Mouse (Mus musculus): ENCODE results near the gene Gm17364. TPM values are rescaled to one million over a fixed set of nuclear protein-coding genes. Genes with fewer than 3 reads are reported as not detected.
"Not testable (repeated sequence)": the region's sequence is repeated elsewhere in the genome, so short reads cannot be mapped to it uniquely, and the experiment has no call there.

The Gm17364 gene
- total RNA-seq (2021): not detected
- long read RNA-seq, experiment 1, partial matches to known transcripts: 0 of 3 reads
- long read RNA-seq, experiment 1, other reads (novel, unspliced or antisense): 3 of 3 reads
- long read RNA-seq, experiment 2, partial matches to known transcripts: 0 of 4 reads
- long read RNA-seq, experiment 2, other reads (novel, unspliced or antisense): 4 of 4 reads

DNA sequence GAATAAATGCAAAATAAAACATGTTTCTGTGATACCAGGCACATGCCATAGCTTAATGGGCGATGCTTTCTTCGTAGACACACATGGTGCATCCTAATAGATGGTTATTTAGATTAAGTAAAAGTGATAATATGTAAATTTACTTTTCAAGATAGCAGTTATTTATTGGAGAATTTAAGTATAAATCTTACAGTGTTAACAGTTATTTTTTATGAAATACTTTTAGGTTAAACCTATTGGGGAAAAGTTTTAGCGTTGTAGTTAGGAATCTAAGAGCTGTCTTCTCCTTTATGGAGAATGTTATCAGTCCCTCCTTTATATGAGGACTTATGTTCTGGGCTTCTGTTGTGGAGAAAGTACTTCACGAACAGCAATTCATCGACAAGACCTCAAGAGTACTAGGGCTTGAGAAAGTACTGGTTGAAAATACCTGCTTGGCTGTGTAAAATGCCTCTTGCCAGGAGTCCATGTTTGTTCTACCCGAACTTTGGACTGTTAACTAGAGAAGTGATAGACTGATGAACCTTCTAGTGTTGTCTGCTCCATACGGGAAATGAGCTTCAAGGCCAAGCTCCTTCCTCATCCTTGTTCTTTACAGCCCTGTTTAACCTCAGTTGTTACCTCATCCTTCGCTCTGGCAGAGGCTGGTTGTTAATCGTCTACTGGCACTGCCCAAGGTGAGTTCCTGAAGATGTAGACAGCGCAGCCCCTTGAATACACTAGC is at the start of gene Gm17364:
TSS of gene Gm17364 (minus strand) at position 51 of the 724 bp plus-strand sequence.
- no peak for DNase-seq (ENCODE audit: low spot score in 2 of 2)

- DNase-seq (ENCODE audit: low spot score in 2 of 2): no peak
Observed at GRCm38 (mm10) chr13:41321433-41321832, 47.7 kb upstream of the Gm17364 start.

GRCm38 (mm10) chr13:41320749-41321148 is 47.0 kb upstream of the Gm17364 start:
- no peak for DNase-seq (ENCODE audit: low spot score in 2 of 2)

DNA sequence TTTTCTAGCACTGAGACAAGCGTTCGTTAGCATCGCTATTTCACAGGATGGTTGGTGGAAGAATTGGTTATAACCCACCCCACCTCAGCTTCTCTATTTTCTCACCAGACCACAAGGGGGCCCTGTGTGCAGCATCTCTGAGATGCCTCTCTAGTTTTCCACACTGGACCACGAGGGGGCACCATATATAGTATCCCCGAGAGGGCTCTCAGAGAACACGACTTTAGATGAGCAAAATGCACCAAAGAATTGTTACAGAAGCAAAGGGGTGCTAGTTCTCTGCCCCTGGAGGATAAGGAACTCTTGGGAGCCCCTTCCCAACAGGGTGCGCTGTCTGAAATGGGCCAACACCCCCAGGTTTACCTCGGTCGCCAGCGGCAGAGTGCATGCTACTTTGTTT is 28.9 kb upstream of the Gm17364 start:
- DNase-seq (ENCODE audit: low spot score in 2 of 2): peak; percentile 76 to 83

- no peak for DNase-seq (ENCODE audit: low spot score in 2 of 2)
Observed at GRCm38 (mm10) chr13:41300037-41300436, 26.3 kb upstream of the Gm17364 start.

DNA sequence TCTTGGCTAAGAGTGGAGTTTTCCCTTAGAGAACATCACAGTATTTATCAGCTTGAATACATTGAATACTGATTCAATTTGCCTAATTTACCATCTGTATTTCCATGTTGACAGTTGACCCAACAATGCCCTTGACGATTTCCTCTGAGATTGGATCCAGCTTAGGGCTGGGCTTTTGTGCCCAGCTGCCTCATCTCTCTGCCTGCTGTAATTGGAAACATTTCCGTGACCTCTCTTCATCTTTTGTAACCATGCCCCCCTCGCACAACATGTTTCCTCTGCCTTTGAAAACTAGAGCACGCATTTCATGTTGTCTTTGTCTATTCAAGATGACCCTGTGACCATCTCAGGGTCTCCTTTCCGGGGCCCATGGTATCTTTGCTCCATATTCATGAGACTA is 25.2 kb upstream of the Gm17364 start:
- DNase-seq (ENCODE audit: low spot score in 2 of 2): no peak

DNA sequence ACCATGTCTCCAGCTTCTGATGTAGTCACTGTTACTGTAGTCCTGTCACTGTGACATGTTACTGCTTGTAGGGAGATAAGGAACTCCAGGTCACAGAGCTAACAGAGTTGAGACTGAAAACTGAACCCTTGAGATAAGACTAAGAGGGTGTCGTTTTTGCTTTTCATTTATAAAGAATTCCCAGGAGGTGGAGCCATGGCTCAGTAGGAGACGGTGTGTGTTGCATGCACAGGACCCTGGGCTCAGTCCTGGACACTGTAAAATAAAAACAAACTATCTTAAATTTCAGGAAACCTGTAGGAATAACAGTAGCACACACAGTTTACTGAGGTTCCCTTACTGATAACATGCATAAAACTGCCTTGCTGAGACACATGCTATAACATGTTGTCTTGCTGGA is 24.8 kb upstream of the Gm17364 start:
- DNase-seq (ENCODE audit: low spot score in 2 of 2): no peak

GRCm38 (mm10) chr13:41296396-41296795 is 22.6 kb upstream of the Gm17364 start:
- no peak for DNase-seq (ENCODE audit: low spot score in 2 of 2)

GRCm38 (mm10) chr13:41295886-41296285 is 22.1 kb upstream of the Gm17364 start:
- no peak for DNase-seq (ENCODE audit: low spot score in 2 of 2)

GRCm38 (mm10) chr13:41293595-41293994 is 19.8 kb upstream of the Gm17364 start:
- no peak for DNase-seq (ENCODE audit: low spot score in 2 of 2)

DNA sequence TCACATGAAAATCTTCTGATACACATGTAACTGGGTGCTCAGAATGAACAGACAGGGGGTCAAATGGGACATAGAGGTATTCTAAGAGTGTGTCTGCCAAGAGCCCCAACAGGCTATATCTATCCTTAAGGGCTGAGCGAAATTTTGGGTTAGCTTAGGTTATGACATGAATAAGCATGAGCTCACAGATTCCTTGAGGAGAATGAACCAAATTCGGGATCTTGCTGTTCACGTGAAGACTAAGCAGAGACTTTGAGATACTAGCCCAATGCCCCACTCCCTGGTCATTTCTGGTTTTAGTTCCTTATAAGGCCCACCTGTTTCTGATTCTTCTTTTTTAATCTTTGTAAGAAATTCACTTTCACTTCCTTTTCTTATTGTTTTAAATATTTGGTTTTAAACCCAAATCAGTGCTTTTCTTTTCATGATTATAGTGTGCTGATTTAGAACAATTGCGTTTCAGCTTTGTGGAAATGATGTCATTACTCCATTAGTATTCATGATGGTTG is 17.7 kb upstream of the Gm17364 start:
- no peak for DNase-seq (ENCODE audit: low spot score in 2 of 2)

DNA sequence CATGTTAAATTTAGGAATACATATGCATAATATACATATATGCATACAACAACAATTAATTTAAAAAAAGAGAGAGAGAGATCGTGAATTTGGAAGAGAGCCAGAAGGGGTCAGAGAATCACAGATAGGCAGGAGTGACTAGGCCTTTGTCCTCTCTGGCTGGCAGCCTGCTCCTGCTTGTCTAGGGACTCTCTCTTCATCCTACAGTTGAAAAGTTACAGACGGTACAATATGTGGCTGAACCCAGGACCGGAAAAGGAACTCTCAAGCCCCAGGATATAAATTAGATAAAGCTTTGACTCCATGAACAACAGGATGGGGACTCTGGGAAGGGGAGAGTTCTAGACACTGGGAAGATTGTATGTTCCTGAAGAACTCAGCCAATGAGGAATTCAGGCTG is 12.5 kb upstream of the Gm17364 start:
- no peak for DNase-seq (ENCODE audit: low spot score in 2 of 2)

GRCm38 (mm10) chr13:41285448-41285847 is 11.7 kb upstream of the Gm17364 start:
- DNase-seq (ENCODE audit: low spot score in 2 of 2): no peak

- peak; percentile 58 to 82 for DNase-seq (ENCODE audit: low spot score in 2 of 2)
Observed at GRCm38 (mm10) chr13:41283256-41283655, 9.5 kb upstream of the Gm17364 start.

- no peak for DNase-seq (ENCODE audit: low spot score in 2 of 2)
Observed at GRCm38 (mm10) chr13:41280696-41281095, 6.9 kb upstream of the Gm17364 start.

GRCm38 (mm10) chr13:41267827-41268408 is 5.9 kb downstream of the Gm17364 start:
- no peak for DNase-seq (ENCODE audit: low spot score in 2 of 2)

GRCm38 (mm10) chr13:41263304-41264006 is 10.3 kb downstream of the Gm17364 start:
- DNase-seq (ENCODE audit: low spot score in 2 of 2): no peak

- DNase-seq (ENCODE audit: low spot score in 2 of 2): not testable (repeated sequence)
Observed at GRCm38 (mm10) chr13:41261617-41262016, 12.2 kb downstream of the Gm17364 start.

GRCm38 (mm10) chr13:41257851-41258250 is 15.9 kb downstream of the Gm17364 start:
- DNase-seq (ENCODE audit: low spot score in 2 of 2): no peak

DNA sequence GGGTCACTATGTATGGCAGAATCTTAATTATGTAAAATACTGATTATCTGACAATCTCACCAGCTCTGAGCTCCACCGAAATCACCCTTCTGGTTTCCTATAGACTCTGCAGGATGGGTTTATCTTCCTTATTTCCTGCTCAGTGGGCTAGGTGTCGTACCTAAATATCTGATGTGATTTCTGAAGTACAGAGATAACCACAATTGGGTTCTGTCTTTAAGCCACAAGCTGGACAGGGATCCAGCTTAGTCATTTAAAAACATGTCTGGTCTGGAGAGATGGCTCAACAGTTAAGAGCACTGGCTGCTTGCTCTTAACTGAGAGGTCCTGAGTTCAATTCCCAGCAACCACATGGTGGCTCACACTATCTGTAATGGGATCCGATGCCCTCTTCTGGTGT is 16.8 kb downstream of the Gm17364 start:
- DNase-seq (ENCODE audit: low spot score in 2 of 2): no peak

DNA sequence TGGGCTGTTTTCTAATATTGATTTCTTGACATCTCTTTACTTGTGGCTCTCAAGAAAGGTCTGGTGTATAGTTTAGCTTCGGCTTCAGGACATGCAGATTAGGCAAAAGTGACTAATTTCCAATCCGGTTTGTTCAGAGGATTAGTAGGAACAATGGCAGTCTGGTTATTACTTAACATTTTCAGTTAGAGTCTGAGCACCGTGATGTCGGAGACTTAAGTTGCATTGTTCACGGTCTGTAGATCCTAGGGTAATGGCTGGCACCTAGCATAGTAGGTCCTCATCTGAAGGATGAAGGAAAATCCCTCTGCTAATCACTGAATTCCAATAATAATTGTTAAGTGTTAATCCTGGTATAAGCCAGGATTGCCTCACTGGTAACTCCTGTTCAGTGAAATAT is 17.7 kb downstream of the Gm17364 start:
- DNase-seq (ENCODE audit: low spot score in 2 of 2): no peak

DNA sequence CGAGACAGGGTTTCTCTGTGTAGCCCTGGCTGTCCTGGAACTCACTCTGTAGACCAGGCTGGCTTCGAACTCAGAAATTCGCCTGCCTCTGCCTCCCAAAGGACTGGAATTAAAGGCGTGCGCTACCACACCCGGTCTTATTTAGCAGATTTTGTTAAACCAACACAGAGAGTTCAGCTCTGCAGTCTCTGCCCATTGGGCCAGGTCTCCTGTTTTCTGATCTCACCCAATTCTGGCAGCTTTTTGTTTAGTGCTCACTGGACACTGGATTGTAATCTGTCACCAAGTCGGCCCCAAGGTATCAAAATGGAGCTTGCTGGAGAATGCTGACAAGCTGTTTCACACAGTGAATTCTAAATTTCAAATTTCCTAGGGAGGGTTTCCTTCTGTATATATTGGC is 21.0 kb downstream of the Gm17364 start:
- DNase-seq (ENCODE audit: low spot score in 2 of 2): no peak
